Mouse (Mus musculus) c-Kit-positive CD71-positive TER-119-negative erythroid progenitor cells, embryonic 14.5 days (primary cell): Measurements from ENCODE around the gene Eif2ak3.
"Not testable (repeated sequence)": the region's sequence is repeated elsewhere in the genome, so short reads cannot be mapped to it uniquely, and the experiment has no call there.

Experiments
- DNase-seq: peaks from one replicate; pipeline ENCODE4 v3.0.0-alpha.2; 2013; ENCODE audit warnings: low read depth

Gene Eif2ak3

DNA sequence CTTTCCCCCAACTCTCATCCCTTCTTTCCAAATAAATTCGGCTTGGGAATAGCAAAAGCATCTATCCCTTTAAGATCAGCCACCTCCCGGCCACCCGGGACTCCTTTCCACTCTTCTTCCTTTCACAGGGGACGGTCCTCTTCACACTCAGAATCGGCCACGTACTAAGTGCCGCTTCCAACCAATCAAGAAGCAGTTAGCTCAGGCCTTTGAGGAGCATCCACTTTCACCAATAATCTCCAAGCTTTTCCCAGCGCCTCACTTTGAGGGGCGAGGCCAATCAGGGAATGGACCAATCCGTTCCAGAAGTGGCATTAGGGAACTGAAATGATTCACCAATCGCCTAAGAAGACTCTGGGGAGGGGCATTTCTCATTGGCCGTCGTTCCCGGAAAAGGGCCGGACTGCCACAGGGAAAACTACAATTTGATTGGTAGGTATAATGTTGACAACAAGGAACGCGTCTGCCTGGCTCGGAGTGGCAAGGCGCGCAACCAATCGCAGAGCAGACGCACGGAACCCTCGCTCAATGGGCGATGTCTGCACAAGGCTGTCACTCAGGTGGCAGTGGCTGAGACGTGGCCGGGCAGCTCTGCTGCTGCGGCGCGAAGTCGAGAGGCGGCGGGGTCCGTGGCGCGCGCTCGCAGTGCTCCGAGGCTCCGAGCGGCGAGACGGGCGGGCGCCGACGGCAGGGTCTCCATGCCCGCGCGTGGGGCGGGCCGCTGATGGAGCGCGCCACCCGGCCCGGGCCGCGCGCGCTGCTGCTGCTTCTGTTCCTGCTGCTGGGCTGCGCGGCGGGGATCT, at the start of gene Eif2ak3:
Eif2ak3 (plus strand) TSS at position 514 of the 803 bp plus-strand sequence.
- DNase-seq: peak; percentile 99

DNA sequence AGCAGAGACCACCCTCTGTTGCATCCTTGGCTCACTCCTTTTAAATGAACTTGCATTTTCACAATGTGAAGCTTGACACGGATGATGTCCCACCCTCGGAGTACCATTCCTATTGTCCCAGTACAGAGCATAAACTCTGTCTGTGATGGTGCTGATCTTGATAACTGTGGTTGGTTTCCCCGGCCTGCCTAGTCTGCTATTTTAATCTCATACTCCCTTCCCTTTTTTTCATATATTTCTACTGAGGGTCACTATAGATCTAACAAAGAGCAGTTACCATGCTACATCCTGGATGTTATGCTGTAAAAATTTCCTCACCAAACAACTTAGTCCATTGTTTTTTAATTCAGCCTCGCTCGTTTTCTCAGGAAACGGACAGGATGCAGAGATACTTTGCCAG, 47.4 kb upstream of the Eif2ak3 start:
- DNase-seq: no peak

DNA sequence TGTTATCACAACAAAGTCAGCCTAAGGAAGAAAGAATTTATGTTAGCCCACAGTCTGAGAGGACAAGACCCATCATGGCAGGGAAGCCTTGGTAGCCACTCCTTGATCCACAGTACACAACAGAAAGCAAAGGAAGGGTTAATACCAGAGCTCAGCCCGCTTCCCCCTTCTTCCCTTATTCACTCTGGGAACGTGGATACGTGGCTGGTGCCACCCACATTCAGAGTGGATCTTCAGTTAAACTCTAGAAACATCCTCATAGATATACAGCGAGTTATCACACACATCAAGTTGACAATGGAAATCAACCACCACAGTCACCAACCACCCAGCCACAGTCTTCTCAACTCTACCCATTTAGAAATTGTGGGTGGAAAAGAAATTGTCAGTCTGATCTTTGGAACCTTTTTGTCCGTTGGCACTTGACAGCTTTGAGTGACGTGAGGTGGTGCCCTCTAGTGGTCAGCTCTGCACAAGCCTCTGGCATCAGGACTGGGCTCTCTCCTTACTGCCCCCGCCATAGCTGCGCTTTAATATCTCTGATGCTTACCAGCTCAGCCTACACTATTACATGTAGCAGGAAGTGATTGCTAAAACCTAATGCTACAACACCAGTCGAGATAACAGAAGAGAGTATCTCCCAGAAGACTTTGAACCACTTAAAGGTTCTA, 46.6 kb upstream of the Eif2ak3 start:
- DNase-seq: peak; percentile 78

DNA sequence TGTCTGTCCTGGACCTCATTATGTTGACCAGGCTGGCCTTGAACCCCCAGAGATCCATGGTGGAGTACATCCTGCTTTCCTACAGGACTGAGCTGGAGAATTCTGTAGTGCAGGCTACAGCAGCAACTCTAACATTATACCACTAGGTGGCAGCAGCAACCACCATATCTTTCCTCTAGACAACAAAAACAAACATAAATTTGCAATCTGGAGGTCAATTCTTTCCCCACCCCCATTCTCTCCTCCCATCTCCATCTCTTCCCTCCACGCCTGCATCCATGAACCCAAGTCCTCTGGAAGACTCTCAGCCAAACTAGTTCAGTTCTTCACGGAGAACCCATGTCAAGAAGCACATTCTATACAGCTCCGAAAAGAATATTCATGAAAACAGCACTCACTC, 39.7 kb upstream of the Eif2ak3 start:
- DNase-seq: no peak

DNA sequence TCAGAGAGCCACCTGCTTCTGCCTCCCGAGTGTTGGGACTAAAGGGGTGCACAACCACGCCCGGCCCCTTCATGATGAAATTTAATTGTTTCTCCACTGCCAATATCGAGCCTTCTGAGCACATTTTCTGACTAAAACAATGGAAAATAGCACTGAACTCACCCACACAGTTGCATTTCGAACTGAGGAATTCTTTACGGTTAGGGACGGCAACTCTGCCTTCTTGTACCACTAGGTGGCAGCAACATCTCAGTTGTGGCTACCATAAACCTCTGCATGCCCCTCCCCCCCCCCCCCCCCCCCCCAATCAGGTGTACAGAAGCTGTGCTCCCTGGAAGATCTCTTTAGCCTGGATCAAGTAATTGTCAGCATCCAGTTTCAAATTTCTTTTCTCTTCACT, 39.0 kb upstream of the Eif2ak3 start:
- no peak for DNase-seq

DNA sequence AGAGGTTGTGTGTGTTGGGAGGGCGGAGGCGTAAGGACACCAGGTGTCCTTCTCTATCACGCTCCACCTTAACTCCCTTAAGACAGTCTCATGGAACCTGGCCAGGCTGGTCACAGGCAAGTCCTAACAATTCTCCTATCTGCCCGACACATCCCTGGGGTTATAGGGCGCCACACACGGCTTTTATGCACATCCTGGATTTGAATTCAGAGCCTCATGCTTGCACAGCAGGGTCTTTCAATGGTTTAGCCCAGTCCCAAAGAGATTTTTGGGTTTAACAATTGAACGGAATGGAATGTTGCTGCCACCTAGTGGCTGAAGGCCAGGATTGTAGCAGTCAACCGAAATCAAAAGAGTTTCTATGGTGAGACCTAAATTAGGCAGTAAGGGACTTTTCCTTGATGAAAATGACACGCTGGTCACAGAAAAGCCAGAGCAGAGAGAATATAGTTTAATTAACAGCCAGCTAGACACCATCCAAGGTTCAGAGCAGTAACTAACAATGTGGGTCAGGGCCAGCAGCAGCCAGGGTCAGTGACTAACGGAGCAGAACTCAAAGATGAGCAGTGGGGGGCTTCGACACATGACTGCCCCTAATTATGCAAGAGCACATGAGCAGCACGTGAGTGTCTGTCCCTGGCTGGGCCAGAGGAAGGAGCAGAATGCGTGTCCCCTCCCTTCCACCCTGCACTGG, 38.3 kb upstream of the Eif2ak3 start:
- DNase-seq: no peak

DNA sequence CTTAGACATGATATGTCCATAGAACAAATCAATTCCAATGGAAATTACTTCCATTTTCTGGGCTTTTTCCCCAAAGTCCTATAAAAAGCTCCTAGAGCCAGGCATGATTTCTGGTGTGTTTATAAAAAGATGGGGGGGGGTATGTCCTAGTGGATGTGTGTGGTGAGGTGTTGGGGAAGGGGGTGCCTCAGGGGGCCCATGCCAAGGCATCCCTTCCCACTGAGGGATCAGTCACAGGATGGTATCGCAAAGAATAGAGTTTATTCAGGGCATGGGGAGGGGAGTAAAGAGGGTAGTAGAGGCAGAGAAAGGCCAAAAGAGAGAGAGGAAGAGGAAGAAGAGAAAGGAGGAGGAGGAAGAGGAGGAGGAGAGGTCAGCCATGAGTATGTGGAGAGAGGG, 37.8 kb upstream of the Eif2ak3 start:
- no peak for DNase-seq

DNA sequence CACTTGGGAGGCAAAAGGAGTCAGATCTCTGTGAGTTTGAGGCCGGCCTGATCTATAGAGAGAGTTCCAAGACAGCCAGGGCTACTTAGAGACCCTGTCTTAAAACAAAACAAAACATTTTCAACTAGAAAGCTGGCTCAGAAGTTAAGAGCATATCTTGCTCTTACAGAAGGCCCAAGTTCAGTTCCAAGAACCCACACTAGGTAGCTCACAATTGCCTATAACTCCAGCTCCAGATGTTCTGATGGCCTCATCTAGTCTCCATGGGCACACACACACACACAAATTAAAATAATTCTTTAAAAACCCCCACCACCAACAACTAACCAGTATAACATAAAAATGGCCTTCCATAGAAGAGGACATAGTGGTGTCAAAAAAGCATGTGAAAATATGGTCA, 33.8 kb upstream of the Eif2ak3 start:
- no peak for DNase-seq

DNA sequence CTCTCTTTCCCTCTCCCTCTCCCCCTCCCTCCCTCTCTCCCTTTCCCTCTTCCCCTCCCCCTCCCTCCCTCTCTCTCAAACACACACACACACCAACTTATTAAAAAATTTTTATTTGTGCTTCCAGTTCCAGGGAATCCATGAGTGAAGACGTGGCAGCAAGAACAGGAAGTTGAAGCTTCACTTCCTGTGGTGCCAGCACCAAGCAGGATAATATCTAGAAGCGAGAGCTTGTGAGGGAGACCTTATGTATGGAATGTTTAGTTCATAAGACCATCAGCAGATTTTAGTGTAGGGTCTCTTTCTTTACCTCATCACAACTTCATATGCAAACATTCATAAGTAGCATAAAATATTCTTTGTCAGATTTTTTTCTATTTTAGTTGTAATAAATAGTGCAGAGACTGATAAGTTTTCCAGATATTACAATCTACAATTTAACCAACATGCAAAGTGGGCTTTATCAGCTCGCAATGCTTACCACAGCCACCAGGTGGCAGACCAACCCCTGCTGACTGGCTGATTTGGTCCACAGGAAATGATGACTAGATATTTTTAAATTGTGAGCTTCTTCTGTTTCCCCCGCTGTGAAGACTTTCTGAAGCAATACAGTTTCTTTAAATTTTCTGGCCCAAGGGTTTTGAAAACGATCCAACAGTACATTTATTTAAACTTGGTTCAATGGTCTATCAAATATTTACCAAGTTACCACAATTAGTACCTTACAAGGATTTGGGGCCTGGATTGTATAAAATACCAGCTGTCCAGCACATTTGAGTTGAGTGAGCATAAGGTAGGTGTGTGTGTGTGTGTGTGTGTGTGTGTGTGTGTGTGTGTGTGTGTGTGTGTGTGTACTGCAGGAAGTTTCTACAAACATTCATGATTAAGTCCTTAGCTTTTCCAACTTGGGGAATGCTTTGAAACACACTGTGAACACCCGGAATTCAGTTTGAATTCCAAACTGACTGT, 32.5 kb upstream of the Eif2ak3 start:
- DNase-seq: peak; percentile 72

DNA sequence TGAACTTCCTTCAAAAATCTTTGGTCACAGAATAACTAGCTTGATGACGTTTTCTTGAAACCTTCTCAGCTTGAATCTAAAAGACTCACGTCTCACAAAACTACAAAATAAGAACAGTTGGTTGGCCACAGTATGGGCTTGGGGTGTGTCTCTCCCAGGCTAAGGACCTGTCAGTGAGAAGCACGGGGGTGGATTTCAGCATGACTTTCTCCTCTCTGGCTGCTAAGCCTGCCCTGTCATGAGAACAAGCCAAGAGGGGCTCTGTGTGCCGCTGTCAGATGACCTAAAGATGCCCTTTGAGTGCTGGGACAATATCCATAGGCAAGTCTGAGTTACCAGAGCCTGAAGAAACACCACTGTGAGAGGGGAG, 31.8 kb upstream of the Eif2ak3 start:
- no peak for DNase-seq

DNA sequence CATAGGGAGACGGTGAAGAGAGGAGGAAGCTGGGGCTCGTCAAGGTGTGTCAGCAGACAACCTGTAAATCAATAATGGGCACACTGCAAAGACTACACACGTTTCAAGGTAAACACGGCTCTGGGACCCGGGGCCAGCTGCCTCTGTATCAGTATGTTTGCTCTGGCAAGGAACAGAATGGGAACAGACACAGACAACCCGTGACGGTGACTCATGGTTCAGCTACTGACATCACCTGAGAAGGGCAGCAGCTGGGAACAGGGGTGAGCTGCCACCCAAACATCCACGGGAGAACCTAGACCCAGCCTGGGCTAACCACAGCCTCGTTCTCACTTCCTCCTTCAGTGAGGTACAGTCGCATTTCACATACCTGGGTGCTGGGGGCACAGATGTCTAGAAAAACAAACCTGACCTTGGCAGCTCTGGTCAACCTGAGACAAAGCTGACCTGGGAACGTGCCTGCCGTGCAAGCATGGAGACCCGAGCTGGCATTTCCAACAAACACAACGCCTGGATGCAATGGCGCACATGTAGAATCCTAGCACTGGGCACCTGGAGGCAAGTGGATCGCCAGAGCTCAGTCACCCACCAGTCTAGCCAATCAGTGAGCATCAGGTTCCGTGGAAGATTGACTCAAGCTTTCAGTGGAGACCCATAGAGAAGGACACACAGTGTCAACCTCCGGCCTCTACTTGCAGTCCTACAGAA, 30.2 kb upstream of the Eif2ak3 start:
- DNase-seq: no peak

DNA sequence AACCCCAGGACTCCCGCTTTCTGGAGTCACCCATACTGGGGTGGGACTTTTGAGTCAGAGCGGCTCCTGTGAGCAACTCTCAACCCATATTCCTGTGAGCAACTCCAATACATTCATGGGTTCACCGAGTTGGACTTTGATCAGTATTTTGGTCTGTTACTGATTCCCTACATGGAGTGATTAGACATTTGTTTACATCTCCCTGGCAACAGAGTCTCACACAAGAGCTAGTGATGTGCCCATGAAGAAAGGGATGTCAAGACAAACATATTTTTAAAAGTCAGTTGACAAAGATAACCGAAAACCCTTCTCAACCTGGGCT, 29.7 kb upstream of the Eif2ak3 start:
- no peak for DNase-seq

DNA sequence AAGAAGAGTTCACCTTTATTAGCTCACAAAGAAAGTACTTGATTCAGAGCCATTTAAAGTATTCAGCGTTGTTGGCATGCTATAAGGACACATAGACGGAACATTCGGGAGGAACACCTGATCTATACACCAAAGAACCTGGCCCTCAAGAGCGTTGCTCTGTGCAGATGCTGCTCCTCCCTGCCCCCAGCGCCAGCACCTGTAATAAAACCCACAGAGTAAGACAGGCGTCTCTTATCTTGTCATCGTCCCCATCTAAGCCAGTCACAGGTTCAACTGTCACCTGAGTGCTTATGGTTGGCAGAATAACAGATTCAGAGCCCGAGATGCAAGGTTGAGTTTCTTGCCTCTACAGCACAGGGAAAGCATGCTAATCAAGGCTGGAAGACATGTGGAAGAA, 28.8 kb upstream of the Eif2ak3 start:
- no peak for DNase-seq

DNA sequence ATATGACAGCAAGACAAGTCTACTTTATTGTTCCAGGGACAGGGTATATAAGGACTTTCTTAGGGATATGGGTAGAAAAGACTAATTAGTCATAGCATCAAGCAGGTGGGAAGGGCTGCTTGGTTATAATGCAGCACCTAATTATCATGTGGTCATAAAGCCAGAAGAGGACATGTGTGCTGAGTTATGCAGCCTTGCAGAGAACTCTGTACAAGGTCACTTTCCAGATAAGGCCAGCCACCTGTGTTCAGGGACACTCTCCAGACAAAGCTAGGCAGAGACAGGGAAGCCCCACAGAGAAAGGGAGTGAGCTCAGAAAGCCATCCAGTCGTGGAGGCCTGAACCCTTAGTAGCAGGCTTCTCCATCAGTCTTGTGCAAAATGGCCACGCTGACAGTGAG, 22.7 kb upstream of the Eif2ak3 start:
- no peak for DNase-seq

DNA sequence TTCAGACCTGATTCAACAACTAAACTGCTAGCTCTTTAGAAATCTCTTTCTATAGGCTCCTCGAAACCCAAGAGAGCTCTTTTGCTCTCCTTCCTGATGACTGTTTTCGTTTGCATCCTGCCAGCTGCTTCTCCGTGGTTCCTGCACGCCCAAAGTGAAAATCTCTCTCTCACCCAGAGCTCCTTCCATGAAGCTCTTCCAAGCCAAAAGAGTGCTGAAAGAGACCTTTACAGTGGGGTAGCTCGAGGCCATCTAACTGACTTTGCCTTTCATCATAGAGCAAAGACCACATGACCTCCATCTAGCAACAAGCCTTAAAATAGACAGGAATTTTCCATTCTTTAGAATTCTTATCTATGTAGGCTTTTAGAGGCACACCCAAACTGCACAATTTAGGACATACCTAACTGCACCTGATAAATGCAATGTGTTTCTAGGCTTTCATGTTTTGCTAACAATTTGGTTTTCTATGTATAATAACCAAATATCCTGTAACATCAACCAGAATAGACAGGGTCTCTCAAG, 21.9 kb upstream of the Eif2ak3 start:
- no peak for DNase-seq

DNA sequence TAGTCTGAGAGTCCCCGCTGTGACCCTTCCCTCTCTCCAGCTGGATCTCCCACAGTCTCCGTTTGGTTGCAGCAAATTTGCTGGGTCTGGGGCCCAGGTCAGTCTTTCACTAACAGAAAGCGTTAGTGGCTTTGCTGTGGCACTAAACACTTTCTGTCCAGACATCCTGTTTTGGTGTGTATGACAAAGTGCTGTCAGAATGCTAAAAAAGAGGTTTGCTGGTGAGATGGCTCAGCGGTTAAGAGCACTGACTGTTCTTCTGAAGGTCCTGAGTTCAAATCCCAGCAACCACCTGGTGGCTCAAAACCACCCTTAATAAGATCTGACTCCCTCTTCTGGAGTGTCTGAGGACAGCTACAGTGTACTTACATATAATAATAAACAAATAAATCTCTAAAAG, 21.0 kb upstream of the Eif2ak3 start:
- not testable (repeated sequence) for DNase-seq

DNA sequence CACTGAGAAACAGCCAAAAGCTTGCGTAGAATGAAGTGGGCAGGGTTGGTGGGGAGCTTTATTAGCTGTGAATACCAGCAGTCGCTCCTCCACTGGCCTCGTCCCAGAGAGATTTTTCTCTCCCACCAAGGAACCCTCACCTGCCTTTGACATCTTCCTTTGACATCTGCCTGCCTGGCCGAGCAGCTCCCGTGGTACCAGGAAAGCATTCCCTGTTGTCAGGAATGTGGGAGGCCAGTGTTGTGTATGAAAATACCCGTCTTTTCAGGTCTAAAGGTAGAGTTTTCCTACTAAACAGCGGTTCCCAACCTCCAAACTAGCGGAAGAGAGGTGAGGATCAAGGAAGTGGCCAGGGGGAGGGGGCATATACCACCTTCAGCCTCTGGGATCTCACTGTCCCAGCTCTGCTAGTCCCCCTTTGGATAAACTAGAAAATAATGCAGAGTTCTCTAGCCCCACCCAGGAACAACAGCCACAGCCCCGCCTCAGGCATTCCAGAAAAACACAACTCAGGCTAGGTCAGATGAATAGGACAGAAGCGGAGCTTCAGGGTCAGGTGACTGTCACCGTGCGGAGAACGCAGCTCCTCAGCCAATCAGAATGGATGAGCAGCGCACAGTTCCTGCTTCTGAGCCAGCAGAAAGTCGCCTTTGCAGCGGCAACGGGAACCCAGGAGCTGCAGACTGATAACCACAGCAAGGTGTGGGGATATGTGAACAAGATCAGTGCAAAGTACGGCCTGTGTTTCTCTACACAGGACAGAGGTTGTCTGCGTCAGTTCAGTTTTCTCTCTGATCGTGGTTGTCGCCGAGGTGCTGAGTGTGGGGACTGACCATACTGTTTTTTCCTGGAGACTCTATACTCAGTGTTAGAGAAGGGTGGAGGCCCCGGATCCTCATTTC, 20.0 kb upstream of the Eif2ak3 start:
- DNase-seq: peak; percentile 77

DNA sequence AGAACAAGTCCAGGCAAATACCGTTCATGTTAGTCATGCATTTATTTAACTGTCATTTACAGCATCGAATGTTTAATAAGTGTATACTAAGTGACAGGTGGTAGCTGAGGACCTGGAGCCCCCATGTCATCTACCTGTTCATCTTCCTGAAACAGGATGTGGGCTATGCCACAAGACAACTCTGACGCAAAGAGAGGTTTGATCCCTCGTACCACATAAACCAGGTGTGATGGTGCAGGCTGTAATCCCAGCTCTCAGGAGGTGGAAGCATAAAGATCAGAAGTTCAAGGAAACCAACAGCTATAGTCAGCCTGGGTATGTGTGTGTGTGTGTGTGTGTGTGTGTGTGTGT, 19.4 kb upstream of the Eif2ak3 start:
- no peak for DNase-seq

DNA sequence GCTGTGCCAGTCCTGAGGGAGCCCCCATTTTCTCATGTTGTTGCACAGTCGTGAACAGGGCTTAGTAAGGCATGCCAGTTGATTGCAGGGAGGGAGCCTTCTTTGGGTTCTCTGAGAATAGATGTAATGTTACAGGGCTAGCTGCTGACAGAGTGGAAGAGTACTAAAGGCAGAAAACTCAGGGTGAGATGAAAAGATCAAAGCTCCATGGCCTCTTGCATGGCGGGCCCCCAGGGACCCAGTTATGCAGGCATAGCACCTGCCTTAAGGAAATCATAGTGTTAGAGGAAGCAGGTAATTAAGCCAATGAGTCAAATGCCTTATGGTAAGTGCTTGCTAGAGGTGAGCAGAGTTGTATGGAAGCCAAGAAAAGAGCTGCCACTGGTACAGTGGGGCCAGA, 14.9 kb upstream of the Eif2ak3 start:
- DNase-seq: no peak

DNA sequence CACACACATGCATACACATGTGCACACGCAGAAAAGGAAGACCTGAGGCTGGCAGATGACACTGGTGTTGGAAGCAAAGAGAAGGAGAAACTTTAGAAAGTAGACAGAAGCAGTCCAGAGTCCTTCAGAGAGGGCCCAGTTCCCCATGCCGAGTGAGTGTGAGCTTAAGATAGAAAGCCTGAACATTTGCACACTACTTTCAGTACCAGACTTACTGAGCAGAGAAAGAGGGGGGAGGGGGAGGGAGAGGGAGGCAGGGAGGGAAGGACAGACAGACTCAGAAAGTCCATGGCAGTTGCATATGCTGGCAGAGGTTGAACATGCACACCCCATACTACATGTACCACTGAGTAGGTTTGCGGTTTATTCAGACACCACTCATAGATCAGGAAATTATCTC, 13.8 kb upstream of the Eif2ak3 start:
- no peak for DNase-seq
